Mouse (Mus musculus) heart, adult 2 months (tissue): ENCODE measurements around the gene Dlgap5. TPM values are rescaled to one million over a fixed set of nuclear protein-coding genes. Genes with fewer than 3 reads are reported as not detected.

Experiments used
- DNase-seq, 2 experiments: peaks; one replicate each; pipeline ENCODE4 v3.0.0; 2021
- H3K27ac ChIP-seq: fragments of 200-600 bp; 2 replicates; pipeline ENCODE4 v1.8.1; 2022
- H3K27me3 ChIP-seq: fragments of 200-500 bp; 2 replicates; pipeline ENCODE4 v1.6.1; 2012; ENCODE audit warnings: mild to moderate bottlenecking, low read length, inconsistent platforms, mixed read lengths; ENCODE audit not compliant: control insufficient read depth, insufficient read depth
- H3K36me3 ChIP-seq: fragments of 200-500 bp; 2 replicates; pipeline ENCODE4 v1.6.1; 2012; ENCODE audit warnings: low read length, inconsistent platforms; ENCODE audit not compliant: control insufficient read depth, insufficient read depth
- H3K4me1 ChIP-seq: fragments of 200-500 bp; 2 replicates; pipeline ENCODE4 v1.6.1; 2011; ENCODE audit warnings: low read length; ENCODE audit not compliant: control insufficient read depth, insufficient read depth
- H3K4me3 ChIP-seq: fragments of 200-600 bp; 2 replicates; pipeline ENCODE4 v1.8.1; 2022
- H3K79me2 ChIP-seq: fragments of 200-500 bp; replicated peaks from 2 replicates; pipeline ENCODE4 v1.6.1; 2012; ENCODE audit warnings: mild to moderate bottlenecking, inconsistent platforms, low read length, moderate library complexity, mixed read lengths; ENCODE audit not compliant: control insufficient read depth, insufficient read depth
- H3K9ac ChIP-seq: fragments of 200-500 bp; 2 replicates; pipeline ENCODE4 v1.6.1; 2012; ENCODE audit warnings: low read depth, mild to moderate bottlenecking, control low read depth, inconsistent platforms, low read length, mixed read lengths
- CTCF ChIP-seq: fragments of 200-600 bp; IDR thresholded peaks from 2 replicates; pipeline ENCODE4 v1.8.1; 2022; ENCODE audit warnings: antibody characterized with exemption, mild to moderate bottlenecking, moderate library complexity
- EP300 ChIP-seq: fragments of 200-500 bp; IDR thresholded peaks from 2 replicates; pipeline ENCODE4 v1.6.1; 2011; ENCODE audit warnings: low read depth, low read length, control low read depth; ENCODE audit not compliant: insufficient read depth
- POLR2A ChIP-seq: fragments of 200-500 bp; IDR thresholded peaks from 2 replicates; pipeline ENCODE4 v1.6.1; 2011; ENCODE audit warnings: mild to moderate bottlenecking, low read depth, low read length, control low read depth; ENCODE audit not compliant: insufficient read depth
- WGBS: fragments of 180-500 bp; shearing (Covaris S2); methylation state at CpG from one replicate; pipeline ENCODE4 v1.1.7; 2018; 5-methylcytosine and 5-hydroxymethylcytosine counted together
- intact Hi-C: fragments of 180-260 bp; cut with DNase I; formaldehyde crosslinking; loops from one replicate; pipeline ENCODE4 v1.15.1; 2025
- polyA plus RNA-seq: library from polyadenylated mRNA; depleted of rRNA; stranded (reverse); fragments of >200 nt; gene quantifications from 2 replicates; pipeline ENCODE4 v1.2.3, GENCODE M21; 2012
- total RNA-seq, 2 experiments: library from RNA; stranded (reverse); gene quantifications; 2 replicates each; pipeline ENCODE4 v1.2.3; 2021

Gene Dlgap5
- total and polyA plus RNA-seq, 3 experiments: 0.06 to 0.89 (median 0.21) TPM

- intact Hi-C loops: no loop called here
- no peak overlapping the region for H3K9ac ChIP-seq
- peak; percentile 30 for DNase-seq
These were observed 53.3 kb downstream of the Dlgap5 start for GRCm38 (mm10) chr14:47364742-47365449.

GRCm38 (mm10) chr14:47361899-47362298 is 56.3 kb downstream of the Dlgap5 start:
- no peaks in the 10 kb centered on the region for H3K79me2 ChIP-seq
- no peak for TF ChIP-seq EP300
- TF ChIP-seq CTCF: no peak
- no peak for TF ChIP-seq POLR2A
- H3K27ac ChIP-seq: no peak overlapping the region
- no peak overlapping the region for H3K9ac ChIP-seq
- intact Hi-C loops: no loop called here
- WGBS: 61% methylated on average over 9 of the region's 9 CpGs
- no peaks in the 10 kb centered on the region; the same call in 1 of the 2 replicates for H3K4me1 ChIP-seq
- no peak for DNase-seq
- no peak overlapping the region for H3K4me3 ChIP-seq
- no peaks in the 10 kb centered on the region for H3K27me3 ChIP-seq
- H3K36me3 ChIP-seq: no peaks in the 10 kb centered on the region

More at GRCm38 (mm10) chr14:47364742-47365449, 53.3 kb downstream of the Dlgap5 start:
- Histone ChIP-seq H3K79me2 (no peaks in the 10 kb centered on the region), H3K36me3 (no peaks in the 10 kb centered on the region), H3K4me3 (no peak overlapping the region), H3K27ac (no peak overlapping the region), H3K27me3 (no peaks in the 10 kb centered on the region), H3K4me1 (no peaks in the 10 kb centered on the region; the same call in none of the 2 replicates)
- no peak for TF ChIP-seq EP300
- no peak for TF ChIP-seq POLR2A
- TF ChIP-seq CTCF: no peak
- 27% methylated on average over 21 of the region's 21 CpGs for WGBS

- TF ChIP-seq EP300 (no peak), CTCF (no peak), POLR2A (no peak)
- H3K4me3 ChIP-seq: no peak overlapping the region
- 69% methylated on average over 2 of the region's 2 CpGs for WGBS
- no peaks in the 10 kb centered on the region for H3K79me2 ChIP-seq
- intact Hi-C loops: no loop called here
- no peak for DNase-seq
- H3K9ac ChIP-seq: no peak overlapping the region
- H3K27me3 ChIP-seq: no peaks in the 10 kb centered on the region
- H3K27ac ChIP-seq: no peak overlapping the region
- H3K36me3 ChIP-seq: no peaks in the 10 kb centered on the region
- no peaks in the 10 kb centered on the region; the same call in 1 of the 2 replicates for H3K4me1 ChIP-seq
These were observed 56.8 kb downstream of the Dlgap5 start for GRCm38 (mm10) chr14:47361418-47361817.

GRCm38 (mm10) chr14:47359610-47360009 is 58.6 kb downstream of the Dlgap5 start:
- 56% methylated on average over 3 of the region's 3 CpGs for WGBS
- intact Hi-C loops: no loop called here
- Histone ChIP-seq H3K79me2 (no peaks in the 10 kb centered on the region), H3K4me3 (no peak overlapping the region), H3K9ac (no peak overlapping the region), H3K27me3 (no peaks in the 10 kb centered on the region), H3K36me3 (no peaks in the 10 kb centered on the region), H3K27ac (no peak overlapping the region), H3K4me1 (no peaks in the 10 kb centered on the region)
- TF ChIP-seq EP300 (no peak), CTCF (no peak), POLR2A (no peak)
- DNase-seq: no peak

GRCm38 (mm10) chr14:47356622-47357021 is 61.6 kb downstream of the Dlgap5 start:
- 76% methylated on average over 3 of the region's 3 CpGs for WGBS
- H3K27me3 ChIP-seq: no peaks in the 10 kb centered on the region
- intact Hi-C loops: no loop called here
- no peaks in the 10 kb centered on the region for H3K36me3 ChIP-seq
- no peaks in the 10 kb centered on the region for H3K4me1 ChIP-seq
- H3K27ac ChIP-seq: no peak overlapping the region
- TF ChIP-seq CTCF: no peak
- TF ChIP-seq POLR2A: no peak
- no peak overlapping the region for H3K4me3 ChIP-seq
- DNase-seq: no peak
- H3K9ac ChIP-seq: no peak overlapping the region
- H3K79me2 ChIP-seq: no peaks in the 10 kb centered on the region

GRCm38 (mm10) chr14:47354948-47355347 is 63.3 kb downstream of the Dlgap5 start:
- Histone ChIP-seq H3K79me2 (no peaks in the 10 kb centered on the region), H3K9ac (no peak overlapping the region), H3K36me3 (no peaks in the 10 kb centered on the region), H3K27ac (no peak overlapping the region), H3K4me1 (no peaks in the 10 kb centered on the region), H3K27me3 (no peaks in the 10 kb centered on the region), H3K4me3 (no peak overlapping the region)
- 56% methylated on average over 5 of the region's 5 CpGs for WGBS
- intact Hi-C loops: no loop called here
- no peak for TF ChIP-seq POLR2A
- no peak for TF ChIP-seq CTCF
- TF ChIP-seq EP300: no peak
- DNase-seq: no peak
